Mouse (Mus musculus): Measurements from ENCODE around the gene Trpc4. TPM values are rescaled to one million over a fixed set of nuclear protein-coding genes. Genes with fewer than 3 reads are reported as not detected.

Gene Trpc4
- polyA plus RNA-seq, 1 experiment from 2014 or later, result 1.3 TPM

DNA sequence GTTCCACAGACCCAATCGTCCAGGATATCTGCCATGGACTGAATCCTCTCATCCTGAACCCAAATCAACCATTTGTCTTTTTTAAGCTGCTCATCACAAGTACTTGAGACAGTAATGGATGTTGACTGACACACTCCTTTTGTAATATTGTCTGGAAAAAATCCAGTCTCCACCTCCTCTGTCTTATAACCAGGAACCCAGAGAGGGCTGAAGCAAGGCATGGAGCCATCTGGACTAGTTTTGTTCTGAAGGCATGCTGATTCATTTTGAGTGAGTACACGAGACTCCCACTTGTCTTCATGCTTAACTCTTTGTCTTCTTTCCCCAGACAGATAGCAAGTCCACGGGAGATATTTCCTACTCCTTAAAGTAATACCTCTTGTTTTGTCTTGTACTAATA lies 54.3 kb downstream of the Trpc4 start:
- ATAC-seq (ENCODE audit: low FRiP score, low TSS enrichment), result no peak
- no peaks in the 10 kb centered on the region for H3K36me3 ChIP-seq (ENCODE audit: control insufficient read depth, insufficient read depth, low read length)
- no peak overlapping the region for H3K4me2 ChIP-seq (replicated peaks; ENCODE audit: low read depth)
- no peak overlapping the region for H3K27ac ChIP-seq (replicated peaks)
- 48% methylated on average over 3 of the region's 3 CpGs for WGBS
- TF ChIP-seq EP300 (optimal IDR thresholded peaks at IDR 0.05), result no peak
- H3K9ac ChIP-seq (ENCODE audit: low read length), result no peak overlapping the region
- H3K27me3 ChIP-seq (ENCODE audit: control insufficient read depth, insufficient read depth, low read length), result no peaks in the 10 kb centered on the region
- H3K9me3 ChIP-seq (ENCODE audit: control insufficient read depth, low read length), result no peaks in the 10 kb centered on the region
- H3K4me3 ChIP-seq (ENCODE audit: low read depth, low read length), result no peak overlapping the region
- no peaks in the 10 kb centered on the region for H3K4me1 ChIP-seq (replicated peaks; ENCODE audit: control insufficient read depth, insufficient read depth)
- no peak for DNase-seq (ENCODE audit: low spot score)

DNA sequence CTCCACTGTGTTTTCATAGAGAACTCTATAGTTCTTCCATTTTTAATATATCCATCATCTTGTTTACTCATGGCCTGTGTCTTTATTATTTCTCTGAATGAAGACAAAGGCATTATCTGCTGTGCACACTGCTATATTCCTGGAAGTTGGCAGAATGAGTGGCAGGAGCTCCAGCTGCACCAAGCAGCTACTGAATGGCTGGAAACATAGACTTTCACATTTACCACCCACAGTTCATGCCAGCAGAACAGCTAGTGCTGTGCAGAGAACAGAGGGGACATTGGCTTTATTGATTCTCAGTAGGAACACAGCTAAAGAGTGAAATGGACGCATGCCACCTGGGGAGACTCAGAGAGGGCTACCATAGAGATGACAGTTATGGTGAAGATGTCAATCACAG lies 55.6 kb downstream of the Trpc4 start:
- no peaks in the 10 kb centered on the region for H3K36me3 ChIP-seq (ENCODE audit: control insufficient read depth, insufficient read depth, low read length)
- no peak overlapping the region for H3K9ac ChIP-seq (ENCODE audit: low read length)
- WGBS, result 86% methylated on average over 1 of the region's 1 CpGs
- H3K9me3 ChIP-seq (ENCODE audit: control insufficient read depth, low read length), result no peaks in the 10 kb centered on the region
- TF ChIP-seq EP300 (optimal IDR thresholded peaks at IDR 0.05), result no peak
- no peaks in the 10 kb centered on the region for H3K27me3 ChIP-seq (ENCODE audit: control insufficient read depth, insufficient read depth, low read length)
- H3K4me3 ChIP-seq (ENCODE audit: low read depth, low read length), result no peak overlapping the region
- H3K4me2 ChIP-seq (replicated peaks; ENCODE audit: low read depth), result no peak overlapping the region
- no peak for DNase-seq (ENCODE audit: low spot score)
- ATAC-seq (ENCODE audit: low FRiP score, low TSS enrichment), result no peak
- H3K27ac ChIP-seq (replicated peaks), result no peak overlapping the region
- H3K4me1 ChIP-seq (replicated peaks; ENCODE audit: control insufficient read depth, insufficient read depth), result no peaks in the 10 kb centered on the region

DNA sequence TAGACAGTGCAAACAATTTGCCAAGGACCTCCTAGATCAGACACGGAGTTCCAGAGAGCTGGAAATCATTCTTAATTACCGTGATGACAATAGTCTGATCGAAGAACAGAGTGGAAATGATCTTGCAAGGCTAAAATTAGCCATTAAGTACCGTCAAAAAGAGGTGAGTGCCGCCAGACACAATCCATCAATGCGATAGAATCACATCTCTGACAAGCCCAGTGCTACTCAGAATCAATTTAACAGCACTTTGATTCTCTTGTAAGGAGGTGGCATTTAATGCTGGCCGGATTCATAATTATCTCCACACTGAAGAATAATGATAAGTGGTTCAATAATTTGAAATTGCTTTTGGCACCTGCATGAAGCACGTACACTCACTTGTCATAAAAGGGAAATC lies 66.7 kb downstream of the Trpc4 start:
- Histone ChIP-seq H3K4me3 (ENCODE audit: low read depth, low read length) (no peak overlapping the region), H3K36me3 (ENCODE audit: control insufficient read depth, insufficient read depth, low read length) (no peaks in the 10 kb centered on the region), H3K4me1 (replicated peaks; ENCODE audit: control insufficient read depth, insufficient read depth) (no peaks in the 10 kb centered on the region), H3K9ac (ENCODE audit: low read length) (no peak overlapping the region), H3K9me3 (ENCODE audit: control insufficient read depth, low read length) (no peaks in the 10 kb centered on the region), H3K27me3 (ENCODE audit: control insufficient read depth, insufficient read depth, low read length) (no peaks in the 10 kb centered on the region), H3K27ac (replicated peaks) (no peak overlapping the region), H3K4me2 (replicated peaks; ENCODE audit: low read depth) (no peak overlapping the region)
- TF ChIP-seq CTCF (IDR thresholded peaks at IDR 0.05; ENCODE audit: low read depth), result no peak
- no peak for TF ChIP-seq EP300 (optimal IDR thresholded peaks at IDR 0.05)
- DNase-seq (ENCODE audit: low spot score) (no peak), ATAC-seq (ENCODE audit: low FRiP score, low TSS enrichment) (no peak)
- 55% methylated on average over 8 of the region's 8 CpGs for WGBS

DNA sequence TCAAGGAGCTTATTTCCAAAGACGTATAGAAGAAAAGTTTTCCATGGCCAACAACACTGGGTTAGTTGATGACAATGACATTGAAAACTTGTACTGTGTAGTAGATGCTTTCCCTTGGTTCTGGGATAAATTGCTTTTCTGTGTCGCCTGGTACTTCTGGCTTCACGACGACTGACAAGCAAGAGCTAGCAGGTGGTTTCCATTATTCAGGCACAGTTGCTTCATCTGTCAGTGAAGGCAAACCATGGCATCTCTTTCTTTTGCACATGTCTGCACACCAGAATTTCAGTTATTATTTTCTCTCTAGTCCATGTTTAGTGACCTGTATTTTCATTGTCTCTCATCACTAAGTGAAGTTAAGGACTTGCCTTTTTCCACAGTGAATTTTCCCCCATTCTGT lies 72.6 kb downstream of the Trpc4 start:
- H3K9me3 ChIP-seq (ENCODE audit: control insufficient read depth, low read length), result no peaks in the 10 kb centered on the region
- H3K9ac ChIP-seq (ENCODE audit: low read length), result no peak overlapping the region
- 54% methylated on average over 4 of the region's 4 CpGs for WGBS
- no peak for DNase-seq (ENCODE audit: low spot score)
- no peak for ATAC-seq (ENCODE audit: low FRiP score, low TSS enrichment)
- no peaks in the 10 kb centered on the region for H3K4me1 ChIP-seq (replicated peaks; ENCODE audit: control insufficient read depth, insufficient read depth)
- H3K27me3 ChIP-seq (ENCODE audit: control insufficient read depth, insufficient read depth, low read length), result no peaks in the 10 kb centered on the region
- H3K4me2 ChIP-seq (replicated peaks; ENCODE audit: low read depth), result no peak overlapping the region
- no peaks in the 10 kb centered on the region for H3K36me3 ChIP-seq (ENCODE audit: control insufficient read depth, insufficient read depth, low read length)
- no peak overlapping the region for H3K4me3 ChIP-seq (ENCODE audit: low read depth, low read length)
- TF ChIP-seq EP300 (optimal IDR thresholded peaks at IDR 0.05), result no peak
- TF ChIP-seq CTCF (IDR thresholded peaks at IDR 0.05; ENCODE audit: low read depth), result no peak
- H3K27ac ChIP-seq (replicated peaks), result no peak overlapping the region

DNA sequence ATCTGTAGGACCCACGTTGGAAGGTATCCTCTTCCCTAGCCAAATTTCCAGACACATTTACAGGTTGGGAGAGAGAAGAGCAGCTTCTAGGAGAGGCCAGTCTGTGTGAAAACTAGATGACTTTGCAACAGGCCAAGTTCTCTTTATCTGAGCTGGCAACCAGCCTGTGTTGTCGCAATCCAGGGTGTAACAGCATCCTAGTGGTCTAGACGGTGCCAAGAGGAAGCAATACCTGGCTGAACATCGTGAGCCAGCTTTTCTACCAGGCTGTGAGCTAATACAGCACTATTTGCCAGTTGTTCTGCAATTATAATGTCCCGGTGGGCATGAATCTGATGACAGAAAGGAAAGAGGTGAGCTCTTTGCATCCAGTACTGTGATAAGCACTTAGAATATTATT lies 83.1 kb downstream of the Trpc4 start:
- Histone ChIP-seq H3K9ac (ENCODE audit: low read length) (no peak overlapping the region), H3K36me3 (ENCODE audit: control insufficient read depth, insufficient read depth, low read length) (no peaks in the 10 kb centered on the region), H3K27ac (replicated peaks) (no peak overlapping the region), H3K4me3 (ENCODE audit: low read depth, low read length) (no peak overlapping the region), H3K4me1 (replicated peaks; ENCODE audit: control insufficient read depth, insufficient read depth) (no peaks in the 10 kb centered on the region), H3K9me3 (ENCODE audit: control insufficient read depth, low read length) (no peaks in the 10 kb centered on the region), H3K4me2 (replicated peaks; ENCODE audit: low read depth) (no peak overlapping the region), H3K27me3 (ENCODE audit: control insufficient read depth, insufficient read depth, low read length) (no peaks in the 10 kb centered on the region)
- TF ChIP-seq CTCF (IDR thresholded peaks at IDR 0.05; ENCODE audit: low read depth), result no peak
- no peak for TF ChIP-seq EP300 (optimal IDR thresholded peaks at IDR 0.05)
- DNase-seq (ENCODE audit: low spot score) (peak; percentile 30), ATAC-seq (ENCODE audit: low FRiP score, low TSS enrichment) (no peak)
- 63% methylated on average over 5 of the region's 5 CpGs for WGBS

DNA sequence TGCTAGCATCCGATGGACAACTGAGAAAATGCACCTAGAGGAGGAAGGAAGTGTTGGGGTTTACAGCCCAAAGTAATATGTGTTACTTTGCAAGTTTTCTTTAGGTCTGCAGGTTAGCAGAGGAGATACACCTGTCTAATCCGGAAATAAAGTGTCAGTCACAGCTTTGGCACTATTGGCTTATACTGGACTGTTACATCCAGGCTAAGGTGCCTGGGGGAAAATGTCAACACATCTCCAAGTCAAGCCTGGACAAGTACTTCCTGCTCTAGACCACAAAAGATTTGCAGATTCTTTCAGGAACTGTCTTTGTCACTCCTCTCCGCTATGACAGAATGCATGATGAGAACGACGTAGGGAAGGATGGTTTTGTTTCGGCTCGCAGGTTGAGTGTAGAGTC lies 83.6 kb downstream of the Trpc4 start:
- no peak overlapping the region for H3K9ac ChIP-seq (ENCODE audit: low read length)
- 81% methylated on average over 7 of the region's 7 CpGs for WGBS

More for the DNA sequence above, 83.6 kb downstream of the Trpc4 start:
- H3K36me3 ChIP-seq (ENCODE audit: control insufficient read depth, insufficient read depth, low read length), result no peaks in the 10 kb centered on the region
- H3K27ac ChIP-seq (replicated peaks), result no peak overlapping the region
- no peak overlapping the region for H3K4me2 ChIP-seq (replicated peaks; ENCODE audit: low read depth)
- H3K9me3 ChIP-seq (ENCODE audit: control insufficient read depth, low read length), result no peaks in the 10 kb centered on the region
- ATAC-seq (ENCODE audit: low FRiP score, low TSS enrichment) (no peak), DNase-seq (ENCODE audit: low spot score) (no peak)
- TF ChIP-seq EP300 (optimal IDR thresholded peaks at IDR 0.05) (no peak), CTCF (IDR thresholded peaks at IDR 0.05; ENCODE audit: low read depth) (no peak)
- no peaks in the 10 kb centered on the region for H3K27me3 ChIP-seq (ENCODE audit: control insufficient read depth, insufficient read depth, low read length)
- no peak overlapping the region for H3K4me3 ChIP-seq (ENCODE audit: low read depth, low read length)
- no peaks in the 10 kb centered on the region for H3K4me1 ChIP-seq (replicated peaks; ENCODE audit: control insufficient read depth, insufficient read depth)
